Mouse (Mus musculus): ENCODE results near the gene Platr17. TPM values are rescaled to one million over a fixed set of nuclear protein-coding genes. Genes with fewer than 3 reads are reported as not detected.

Platr17 gene
- polyA plus RNA-seq, 1 experiment from 2014 or later, result 0.19 TPM

DNA sequence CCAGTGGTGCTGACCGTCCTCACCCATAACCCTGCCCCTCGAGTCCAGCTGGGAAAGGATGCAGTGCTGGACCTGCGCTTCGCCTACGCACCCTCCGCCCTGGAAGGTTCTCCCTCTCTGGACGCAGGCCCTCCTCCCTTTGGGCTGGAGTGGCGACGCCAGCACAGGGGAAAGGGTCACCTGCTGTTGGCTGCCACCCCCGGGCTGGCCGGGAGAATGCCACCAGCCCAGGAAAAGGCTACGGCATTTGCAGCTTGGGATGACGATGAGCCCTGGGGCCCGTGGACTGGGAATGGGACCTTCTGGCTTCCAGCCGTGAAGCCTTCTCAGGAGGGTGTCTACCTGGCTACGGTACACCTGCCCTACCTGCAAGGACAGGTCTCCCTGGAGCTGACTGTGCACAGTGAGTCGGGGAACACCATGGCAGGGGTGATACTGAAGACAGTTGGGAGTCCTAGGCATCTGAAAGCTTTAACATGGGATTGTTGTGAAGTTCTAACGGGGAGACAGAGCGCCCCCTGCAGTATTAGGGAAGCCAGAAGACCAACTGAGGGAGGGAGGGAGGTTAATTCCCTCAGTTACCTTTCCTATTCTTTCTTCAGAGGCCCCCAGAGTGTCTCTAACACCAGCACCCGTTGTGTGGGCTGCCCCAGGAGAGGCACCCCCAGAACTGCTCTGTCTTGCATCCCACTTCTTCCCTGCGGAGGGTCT lies 20.6 kb downstream of the Platr17 start:
- 79% methylated on average over 21 of the region's 21 CpGs for WGBS
- H3K36me3 ChIP-seq, result peaks cover 31% of the 10 kb centered on the region
- no peak overlapping the region for H3K4me2 ChIP-seq
- peaks cover 21% of the 10 kb centered on the region for H3K4me1 ChIP-seq
- ATAC-seq (ENCODE audit: extremely low read depth, insufficient number of reproducible peaks, low FRiP score, low TSS enrichment), result no peak
- 0 out of 2 replicates have a peak overlapping the region, but pooled peaks have one; percentile 2 for H3K9ac ChIP-seq
- no peaks in the 10 kb centered on the region for H3K27me3 ChIP-seq (replicated peaks)
- H3K9me3 ChIP-seq, result no peaks in the 10 kb centered on the region
- no peak overlapping the region for H3K4me3 ChIP-seq
- no peak overlapping the region for H3K27ac ChIP-seq (replicated peaks)

- Histone ChIP-seq H3K4me3 (no peak overlapping the region), H3K9me3 (no peaks in the 10 kb centered on the region), H3K36me3 (peaks cover 31% of the 10 kb centered on the region), H3K4me2 (no peak overlapping the region), H3K4me1 (peaks cover 23% of the 10 kb centered on the region), H3K27ac (replicated peaks) (no peak overlapping the region), H3K27me3 (replicated peaks) (no peaks in the 10 kb centered on the region), H3K9ac (no peak overlapping the region)
- WGBS, result 72% methylated on average over 17 of the region's 17 CpGs
- no peak for ATAC-seq (ENCODE audit: extremely low read depth, insufficient number of reproducible peaks, low FRiP score, low TSS enrichment)
Measured at GRCm38 (mm10) chr17:33926207-33926932, 21.4 kb downstream of the Platr17 start.

- Histone ChIP-seq H3K9me3 (no peaks in the 10 kb centered on the region), H3K4me1 (peaks cover 25% of the 10 kb centered on the region), H3K27ac (replicated peaks) (peak overlapping the region; percentile 99; the same call in 1 of the 2 replicates), H3K27me3 (replicated peaks) (no peaks in the 10 kb centered on the region), H3K9ac (peak overlapping the region; percentile 98), H3K4me3 (peak overlapping the region; percentile 96), H3K36me3 (peaks cover 46% of the 10 kb centered on the region), H3K4me2 (peak overlapping the region; percentile 100)
- ATAC-seq (ENCODE audit: extremely low read depth, insufficient number of reproducible peaks, low FRiP score, low TSS enrichment), result no peak
- WGBS, result 59% methylated on average over 21 of the region's 21 CpGs
Measured at GRCm38 (mm10) chr17:33928251-33928947, 23.5 kb downstream of the Platr17 start.

- peak within 1 kb of the TSS; percentile 100 for H3K4me2 ChIP-seq
- peak; percentile 72 for ATAC-seq (ENCODE audit: extremely low read depth, insufficient number of reproducible peaks, low FRiP score, low TSS enrichment)
- no peaks in the 10 kb centered on the region for H3K27me3 ChIP-seq (replicated peaks)
- H3K4me3 ChIP-seq, result peak within 1 kb of the TSS; percentile 96
- H3K9me3 ChIP-seq, result no peaks in the 10 kb centered on the region
- peak within 1 kb of the TSS; percentile 99 for H3K27ac ChIP-seq (replicated peaks)
- under 1% methylated on average over 77 of the region's 80 CpGs for WGBS
- H3K4me1 ChIP-seq, result peaks cover 25% of the 10 kb centered on the region
- peaks cover 59% of the 10 kb centered on the region for H3K36me3 ChIP-seq
- peak within 1 kb of the TSS; percentile 98 for H3K9ac ChIP-seq
Measured at GRCm38 (mm10) chr17:33929371-33930279, 24.7 kb downstream of the Platr17 start, which contains the start of gene Rgl2. Gene Rgl2 (plus strand): TSS chr17:33929543.

DNA sequence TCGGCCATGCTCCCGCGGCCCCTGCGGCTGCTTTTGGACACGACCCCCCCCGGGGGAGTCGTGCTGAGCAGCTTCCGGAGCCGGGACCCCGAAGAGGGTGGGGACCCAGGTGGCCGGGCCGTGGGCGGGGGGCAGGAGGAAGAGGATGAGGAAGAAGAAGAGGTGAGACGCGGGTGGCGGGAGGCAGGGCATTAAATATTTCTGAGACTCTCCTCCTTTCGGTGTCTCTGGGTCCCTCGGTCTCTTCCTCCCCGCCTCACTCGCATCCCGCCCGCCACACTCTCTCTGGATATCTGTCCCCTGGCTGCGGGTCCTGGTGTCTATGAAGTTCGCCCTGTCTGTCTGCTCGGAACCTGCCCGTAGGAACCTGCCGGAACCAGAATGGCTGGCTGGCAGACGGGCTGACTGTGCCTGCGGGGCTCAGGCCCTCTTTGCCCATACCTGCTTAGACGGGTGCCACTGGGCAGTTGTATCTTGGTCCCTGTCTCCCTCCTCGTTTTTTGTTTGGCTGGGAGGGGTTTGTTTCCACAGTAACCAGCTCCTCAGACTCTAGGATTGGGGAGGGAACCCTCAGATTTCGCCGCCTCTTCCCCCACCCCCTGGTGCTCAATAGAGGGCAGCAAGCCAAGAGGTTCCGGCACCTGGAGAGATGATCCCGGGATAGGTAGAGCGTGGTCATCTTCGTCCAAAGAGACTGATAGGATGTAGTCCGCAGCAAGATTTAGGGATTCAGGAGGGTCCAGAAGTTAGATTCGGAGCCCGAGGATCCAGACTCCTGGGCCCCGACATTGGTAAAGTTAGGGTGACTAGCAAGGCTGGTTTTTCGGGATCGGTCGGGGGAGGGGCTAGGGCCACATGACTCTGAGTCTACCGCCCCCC lies 25.6 kb downstream of the Platr17 start:
- Histone ChIP-seq H3K9ac (peak overlapping the region; percentile 98), H3K4me2 (peak overlapping the region; percentile 100), H3K36me3 (peaks cover 61% of the 10 kb centered on the region), H3K27ac (replicated peaks) (peak overlapping the region; percentile 99), H3K9me3 (no peaks in the 10 kb centered on the region), H3K27me3 (replicated peaks) (no peaks in the 10 kb centered on the region), H3K4me3 (peak overlapping the region; percentile 96), H3K4me1 (peaks cover 25% of the 10 kb centered on the region)
- no peak for ATAC-seq (ENCODE audit: extremely low read depth, insufficient number of reproducible peaks, low FRiP score, low TSS enrichment)
- 1% methylated on average over 44 of the region's 45 CpGs for WGBS

GRCm38 (mm10) chr17:33931159-33931866 lies 26.4 kb downstream of the Platr17 start:
- Histone ChIP-seq H3K4me1 (peaks cover 25% of the 10 kb centered on the region), H3K27ac (replicated peaks) (no peak overlapping the region)

GRCm38 (mm10) chr17:33931947-33932346 lies 27.0 kb downstream of the Platr17 start:
- no peak overlapping the region for H3K27ac ChIP-seq (replicated peaks)
- no peak for ATAC-seq (ENCODE audit: extremely low read depth, insufficient number of reproducible peaks, low FRiP score, low TSS enrichment)
- H3K4me3 ChIP-seq, result no peak overlapping the region
- peaks cover 25% of the 10 kb centered on the region for H3K4me1 ChIP-seq
- no peak overlapping the region for H3K4me2 ChIP-seq
- no peaks in the 10 kb centered on the region for H3K27me3 ChIP-seq (replicated peaks)
- peaks cover 63% of the 10 kb centered on the region for H3K36me3 ChIP-seq
- no peaks in the 10 kb centered on the region for H3K9me3 ChIP-seq
- WGBS, result 86% methylated on average over 11 of the region's 11 CpGs
- H3K9ac ChIP-seq, result no peak overlapping the region

More at GRCm38 (mm10) chr17:33931159-33931866, 26.4 kb downstream of the Platr17 start:
- no peaks in the 10 kb centered on the region for H3K9me3 ChIP-seq
- ATAC-seq (ENCODE audit: extremely low read depth, insufficient number of reproducible peaks, low FRiP score, low TSS enrichment), result no peak
- H3K4me3 ChIP-seq, result peak overlapping the region; percentile 96
- WGBS, result 39% methylated on average over 18 of the region's 18 CpGs
- H3K4me2 ChIP-seq, result peak overlapping the region; percentile 100
- H3K36me3 ChIP-seq, result peaks cover 61% of the 10 kb centered on the region
- H3K9ac ChIP-seq, result peak overlapping the region; percentile 98
- no peaks in the 10 kb centered on the region for H3K27me3 ChIP-seq (replicated peaks)

DNA sequence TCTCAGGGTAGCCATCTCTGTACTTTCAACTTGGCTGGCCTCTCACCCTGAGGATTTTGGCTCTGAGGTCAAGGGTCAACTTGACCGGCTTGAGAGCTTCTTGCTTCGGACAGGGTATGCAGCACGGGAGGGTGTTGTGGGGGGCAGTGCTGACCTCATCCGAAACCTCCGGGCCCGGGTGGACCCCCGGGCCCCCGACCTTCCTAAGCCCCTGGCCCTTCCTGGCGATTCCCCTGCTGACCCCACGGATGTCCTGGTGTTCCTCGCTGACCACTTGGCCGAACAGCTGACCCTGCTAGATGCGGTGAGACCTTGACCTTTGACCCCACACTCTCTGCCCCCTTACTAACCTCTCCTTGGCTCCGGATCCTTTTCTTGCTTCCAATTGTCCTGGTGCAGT lies 27.5 kb downstream of the Platr17 start:
- Histone ChIP-seq H3K9ac (no peak overlapping the region), H3K4me1 (peaks cover 25% of the 10 kb centered on the region), H3K4me2 (no peak overlapping the region), H3K4me3 (no peak overlapping the region), H3K27ac (replicated peaks) (no peak overlapping the region), H3K36me3 (peaks cover 63% of the 10 kb centered on the region), H3K27me3 (replicated peaks) (no peaks in the 10 kb centered on the region), H3K9me3 (no peaks in the 10 kb centered on the region)
- 84% methylated on average over 14 of the region's 14 CpGs for WGBS
- no peak for ATAC-seq (ENCODE audit: extremely low read depth, insufficient number of reproducible peaks, low FRiP score, low TSS enrichment)

- peaks cover 22% of the 10 kb centered on the region for H3K4me1 ChIP-seq
- H3K27ac ChIP-seq (replicated peaks), result no peak overlapping the region
- H3K4me3 ChIP-seq, result no peak overlapping the region
- no peaks in the 10 kb centered on the region for H3K27me3 ChIP-seq (replicated peaks)
- no peaks in the 10 kb centered on the region for H3K9me3 ChIP-seq
- no peak overlapping the region for H3K9ac ChIP-seq
- WGBS, result 90% methylated on average over 15 of the region's 15 CpGs
- peaks cover 62% of the 10 kb centered on the region for H3K36me3 ChIP-seq
- H3K4me2 ChIP-seq, result no peak overlapping the region
- ATAC-seq (ENCODE audit: extremely low read depth, insufficient number of reproducible peaks, low FRiP score, low TSS enrichment), result no peak
Measured at GRCm38 (mm10) chr17:33932970-33933369, 28.0 kb downstream of the Platr17 start.

Measured in heart, embryonic 13.5 days (tissue).